Mouse (Mus musculus): ENCODE data around the gene Bpifb4. TPM values are rescaled to one million over a fixed set of nuclear protein-coding genes. Genes with fewer than 3 reads are reported as not detected.

The Bpifb4 gene
- polyA plus RNA-seq, 1 experiment from 2014 or later: 0.18 TPM

DNA sequence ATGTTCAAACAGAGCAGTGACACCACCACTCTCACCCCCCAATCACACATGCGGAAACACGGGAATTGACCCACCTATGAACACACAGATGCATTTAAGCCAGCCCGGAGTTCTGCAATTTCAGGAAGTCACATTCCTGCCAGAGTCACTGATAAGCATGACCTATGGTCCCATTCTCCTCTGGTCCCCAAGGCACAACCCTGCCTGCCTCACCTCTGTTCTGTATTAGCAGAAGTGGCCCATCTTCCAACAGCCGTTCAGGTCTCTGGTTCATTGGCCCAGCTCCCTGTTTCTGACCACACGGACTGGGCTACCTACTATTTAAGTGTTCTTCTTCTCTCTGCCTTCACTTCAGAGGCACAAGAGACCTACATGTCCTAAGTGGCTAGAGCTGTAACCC is 36.6 kb downstream of the Bpifb4 start, which contains the start of gene Bpifa6:
Gene Bpifa6 (plus strand): TSS at position 364 of the 400 bp plus-strand sequence.
- Histone ChIP-seq H3K9me3 (ENCODE audit: control insufficient read depth, low read length) (no peaks in the 10 kb centered on the region), H3K27ac (ENCODE audit: low read depth, low read length) (no peak within 1 kb of the TSS), H3K4me2 (no peak within 1 kb of the TSS), H3K4me3 (ENCODE audit: low read depth, low read length) (no peak within 1 kb of the TSS), H3K9ac (ENCODE audit: low read length) (no peak within 1 kb of the TSS), H3K36me3 (ENCODE audit: control insufficient read depth, insufficient read depth, low read length) (no peaks in the 10 kb centered on the region), H3K27me3 (ENCODE audit: control insufficient read depth, insufficient read depth, low read length) (no peaks in the 10 kb centered on the region), H3K4me1 (ENCODE audit: control insufficient read depth, insufficient read depth, low read length) (no peaks in the 10 kb centered on the region)
- ATAC-seq (ENCODE audit: low FRiP score): no peak
- WGBS: 95% methylated on average over 5 of the region's 5 CpGs
- DNase-seq (ENCODE audit: low spot score, missing footprints): no peak

DNA sequence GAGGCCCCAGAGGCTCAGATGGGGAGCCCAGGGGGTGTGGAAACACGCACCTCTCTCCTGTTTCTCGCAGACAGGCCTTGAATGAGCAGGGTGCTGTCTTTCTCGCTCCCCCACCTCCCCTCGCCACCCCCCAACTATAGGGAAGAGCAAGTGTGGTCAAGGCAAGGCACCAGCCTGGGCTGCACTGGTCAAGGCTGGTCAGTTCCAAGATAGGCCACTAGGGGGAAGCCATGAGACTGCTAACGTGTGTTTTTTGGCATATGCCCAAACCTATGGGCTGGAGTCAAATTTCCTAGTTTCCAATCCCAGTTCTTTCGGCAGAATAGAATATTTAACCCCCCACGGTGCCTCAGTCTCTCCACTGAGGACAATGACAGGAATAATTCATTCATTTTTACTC is 57.8 kb downstream of the Bpifb4 start:
- no peak overlapping the region for H3K4me3 ChIP-seq (ENCODE audit: low read depth, low read length)
- no peaks in the 10 kb centered on the region for H3K27me3 ChIP-seq (ENCODE audit: control insufficient read depth, insufficient read depth, low read length)
- ATAC-seq (ENCODE audit: low FRiP score): peak; percentile 50; the same call in 1 of the 2 replicates
- H3K36me3 ChIP-seq (ENCODE audit: control insufficient read depth, insufficient read depth, low read length): no peaks in the 10 kb centered on the region
- WGBS: 11% methylated on average over 7 of the region's 7 CpGs
- H3K27ac ChIP-seq (ENCODE audit: low read depth, low read length): no peak overlapping the region
- H3K4me1 ChIP-seq (ENCODE audit: control insufficient read depth, insufficient read depth, low read length): no peaks in the 10 kb centered on the region
- peak; percentile 98 for DNase-seq (ENCODE audit: low spot score, missing footprints)
- no peaks in the 10 kb centered on the region for H3K9me3 ChIP-seq (ENCODE audit: control insufficient read depth, low read length)
- no peak overlapping the region for H3K9ac ChIP-seq (ENCODE audit: low read length)
- H3K4me2 ChIP-seq: no peak overlapping the region

- Histone ChIP-seq H3K4me2 (no peak overlapping the region), H3K4me3 (ENCODE audit: low read depth, low read length) (no peak overlapping the region), H3K27me3 (ENCODE audit: control insufficient read depth, insufficient read depth, low read length) (no peaks in the 10 kb centered on the region), H3K9ac (ENCODE audit: low read length) (no peak overlapping the region), H3K4me1 (ENCODE audit: control insufficient read depth, insufficient read depth, low read length) (peaks cover 2% of the 10 kb centered on the region; the same call in 1 of the 2 replicates), H3K9me3 (ENCODE audit: control insufficient read depth, low read length) (no peaks in the 10 kb centered on the region), H3K36me3 (ENCODE audit: control insufficient read depth, insufficient read depth, low read length) (no peaks in the 10 kb centered on the region), H3K27ac (ENCODE audit: low read depth, low read length) (no peak overlapping the region)
- WGBS: 87% methylated on average over 3 of the region's 3 CpGs
- DNase-seq (ENCODE audit: low spot score, missing footprints): no peak
- no peak for ATAC-seq (ENCODE audit: low FRiP score)
These were observed 62.5 kb downstream of the Bpifb4 start for GRCm38 (mm10) chr2:154000501-154000900.

GRCm38 (mm10) chr2:154001056-154001455 is 63.0 kb downstream of the Bpifb4 start:
- no peak for ATAC-seq (ENCODE audit: low FRiP score)
- H3K4me3 ChIP-seq (ENCODE audit: low read depth, low read length): no peak overlapping the region
- no peaks in the 10 kb centered on the region for H3K9me3 ChIP-seq (ENCODE audit: control insufficient read depth, low read length)
- H3K27ac ChIP-seq (ENCODE audit: low read depth, low read length): no peak overlapping the region
- no peak overlapping the region for H3K9ac ChIP-seq (ENCODE audit: low read length)
- H3K27me3 ChIP-seq (ENCODE audit: control insufficient read depth, insufficient read depth, low read length): no peaks in the 10 kb centered on the region
- DNase-seq (ENCODE audit: low spot score, missing footprints): no peak
- no peaks in the 10 kb centered on the region for H3K36me3 ChIP-seq (ENCODE audit: control insufficient read depth, insufficient read depth, low read length)
- H3K4me2 ChIP-seq: no peak overlapping the region
- H3K4me1 ChIP-seq (ENCODE audit: control insufficient read depth, insufficient read depth, low read length): peaks cover 2% of the 10 kb centered on the region; the same call in 1 of the 2 replicates

DNA sequence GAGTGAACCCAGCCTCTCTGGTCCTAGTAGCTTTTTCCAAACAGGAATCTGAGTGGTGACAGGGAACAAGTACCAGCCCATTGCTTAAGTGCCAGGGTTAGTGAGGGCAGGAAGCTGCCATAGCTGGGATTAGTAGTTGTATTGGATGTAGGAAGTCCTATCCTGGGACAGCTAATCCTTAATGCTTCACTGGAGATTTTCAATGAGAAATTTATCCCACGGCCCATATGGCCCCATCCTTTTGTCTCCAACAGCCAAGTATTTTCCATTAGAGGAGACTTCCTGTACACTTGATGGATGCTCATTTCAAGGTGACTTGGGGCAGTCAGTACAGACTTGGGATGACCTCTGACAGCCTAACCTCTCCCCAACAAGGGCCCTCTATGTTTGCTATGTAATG is 66.4 kb downstream of the Bpifb4 start:
- no peaks in the 10 kb centered on the region for H3K9me3 ChIP-seq (ENCODE audit: control insufficient read depth, low read length)
- DNase-seq (ENCODE audit: low spot score, missing footprints) (no peak), ATAC-seq (ENCODE audit: low FRiP score) (no peak)
- H3K4me1 ChIP-seq (ENCODE audit: control insufficient read depth, insufficient read depth, low read length): peaks cover 2% of the 10 kb centered on the region; the same call in 1 of the 2 replicates
- no peak overlapping the region for H3K27ac ChIP-seq (ENCODE audit: low read depth, low read length)
- H3K27me3 ChIP-seq (ENCODE audit: control insufficient read depth, insufficient read depth, low read length): no peaks in the 10 kb centered on the region
- H3K4me2 ChIP-seq: no peak overlapping the region
- H3K4me3 ChIP-seq (ENCODE audit: low read depth, low read length): no peak overlapping the region
- WGBS: 34% methylated on average over 1 of the region's 1 CpGs
- no peaks in the 10 kb centered on the region for H3K36me3 ChIP-seq (ENCODE audit: control insufficient read depth, insufficient read depth, low read length)
- H3K9ac ChIP-seq (ENCODE audit: low read length): no peak overlapping the region

DNA sequence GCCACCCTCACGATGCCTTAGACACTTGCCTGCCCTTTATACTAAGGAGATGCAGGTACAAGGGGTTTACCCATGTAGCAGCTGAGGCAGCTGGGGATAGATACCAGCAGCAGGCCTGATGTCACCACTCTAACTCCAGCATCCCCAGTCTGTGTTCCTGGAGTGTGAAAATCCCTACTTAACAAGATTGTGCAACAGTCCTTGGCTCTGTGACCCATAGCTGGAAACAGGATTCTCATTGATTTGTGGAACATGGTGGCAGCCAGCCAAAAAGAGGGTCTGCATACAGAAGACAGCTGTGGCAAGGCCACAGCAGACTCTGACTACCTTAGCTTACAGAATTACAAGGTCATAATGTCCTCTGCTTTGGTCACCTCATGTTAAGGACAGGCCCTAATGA is 67.1 kb downstream of the Bpifb4 start:
- Histone ChIP-seq H3K4me3 (ENCODE audit: low read depth, low read length) (no peak overlapping the region), H3K27me3 (ENCODE audit: control insufficient read depth, insufficient read depth, low read length) (no peaks in the 10 kb centered on the region), H3K27ac (ENCODE audit: low read depth, low read length) (no peak overlapping the region), H3K9me3 (ENCODE audit: control insufficient read depth, low read length) (no peaks in the 10 kb centered on the region), H3K9ac (ENCODE audit: low read length) (no peak overlapping the region), H3K4me2 (no peak overlapping the region), H3K36me3 (ENCODE audit: control insufficient read depth, insufficient read depth, low read length) (no peaks in the 10 kb centered on the region), H3K4me1 (ENCODE audit: control insufficient read depth, insufficient read depth, low read length) (peaks cover 2% of the 10 kb centered on the region; the same call in 1 of the 2 replicates)
- whole genome bisulfite sequencing: 78% methylated on average over 1 of the region's 1 CpGs
- ATAC-seq (ENCODE audit: low FRiP score): no peak
- no peak for DNase-seq (ENCODE audit: low spot score, missing footprints)

- 86% methylated on average over 4 of the region's 4 CpGs for WGBS
- Histone ChIP-seq H3K4me3 (ENCODE audit: low read depth, low read length) (no peak overlapping the region), H3K4me1 (ENCODE audit: control insufficient read depth, insufficient read depth, low read length) (peaks cover 2% of the 10 kb centered on the region; the same call in 1 of the 2 replicates), H3K27me3 (ENCODE audit: control insufficient read depth, insufficient read depth, low read length) (no peaks in the 10 kb centered on the region), H3K4me2 (no peak overlapping the region), H3K36me3 (ENCODE audit: control insufficient read depth, insufficient read depth, low read length) (no peaks in the 10 kb centered on the region), H3K27ac (ENCODE audit: low read depth, low read length) (no peak overlapping the region), H3K9ac (ENCODE audit: low read length) (no peak overlapping the region), H3K9me3 (ENCODE audit: control insufficient read depth, low read length) (no peaks in the 10 kb centered on the region)
- ATAC-seq (ENCODE audit: low FRiP score) (no peak), DNase-seq (ENCODE audit: low spot score, missing footprints) (no peak)
These were observed 67.7 kb downstream of the Bpifb4 start for GRCm38 (mm10) chr2:154005734-154006133.

DNA sequence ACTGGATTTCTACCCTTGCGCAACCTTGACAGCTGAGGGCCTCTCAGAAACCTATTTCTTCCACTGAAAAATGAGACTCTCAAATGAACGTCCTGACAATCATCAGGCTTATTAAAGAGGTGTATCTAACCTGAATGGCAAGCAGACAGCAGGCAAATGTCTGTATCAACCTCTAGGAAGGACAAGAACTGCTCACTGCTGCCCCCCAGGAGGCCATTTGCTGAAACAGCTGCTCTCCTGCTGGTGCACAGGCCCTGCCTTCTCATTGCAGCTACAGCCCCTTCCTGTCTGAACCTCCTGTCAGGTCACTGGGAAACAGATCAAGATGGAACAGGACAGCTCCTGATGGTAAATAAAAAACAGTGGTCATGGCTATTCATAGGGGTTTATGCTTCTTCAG is 68.3 kb downstream of the Bpifb4 start:
- no peak for ATAC-seq (ENCODE audit: low FRiP score)

DNA sequence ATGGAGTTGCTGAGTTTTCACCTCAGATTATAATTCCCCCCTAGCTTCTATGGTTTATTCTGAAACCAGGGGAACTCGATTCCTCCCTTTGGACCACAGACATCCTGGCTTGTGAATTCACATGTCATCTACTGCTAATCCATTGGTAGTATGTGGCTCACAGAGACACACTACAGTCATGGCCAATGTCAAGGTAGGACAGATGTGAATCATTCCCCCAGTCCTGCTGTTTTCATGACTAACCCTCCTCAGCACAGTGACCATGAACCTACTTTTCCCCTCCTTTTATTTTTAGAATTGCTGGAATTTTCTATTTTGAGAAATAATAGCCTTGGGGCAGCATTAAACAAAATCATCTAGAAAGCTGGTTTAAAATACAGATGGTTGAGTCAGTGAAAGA is 69.4 kb downstream of the Bpifb4 start:
- Histone ChIP-seq H3K4me3 (ENCODE audit: low read depth, low read length) (no peak overlapping the region), H3K4me1 (ENCODE audit: control insufficient read depth, insufficient read depth, low read length) (peaks cover 2% of the 10 kb centered on the region; the same call in 1 of the 2 replicates), H3K9me3 (ENCODE audit: control insufficient read depth, low read length) (no peaks in the 10 kb centered on the region), H3K36me3 (ENCODE audit: control insufficient read depth, insufficient read depth, low read length) (no peaks in the 10 kb centered on the region), H3K27me3 (ENCODE audit: control insufficient read depth, insufficient read depth, low read length) (no peaks in the 10 kb centered on the region), H3K27ac (ENCODE audit: low read depth, low read length) (no peak overlapping the region), H3K4me2 (no peak overlapping the region), H3K9ac (ENCODE audit: low read length) (no peak overlapping the region)
- no peak for ATAC-seq (ENCODE audit: low FRiP score)
- DNase-seq (ENCODE audit: low spot score, missing footprints): no peak
- WGBS: 86% methylated on average over 1 of the region's 1 CpGs

More for the DNA sequence above, 68.3 kb downstream of the Bpifb4 start:
- Histone ChIP-seq H3K9me3 (ENCODE audit: control insufficient read depth, low read length) (no peaks in the 10 kb centered on the region), H3K4me3 (ENCODE audit: low read depth, low read length) (no peak overlapping the region), H3K9ac (ENCODE audit: low read length) (no peak overlapping the region), H3K4me1 (ENCODE audit: control insufficient read depth, insufficient read depth, low read length) (peaks cover 2% of the 10 kb centered on the region; the same call in 1 of the 2 replicates), H3K27me3 (ENCODE audit: control insufficient read depth, insufficient read depth, low read length) (no peaks in the 10 kb centered on the region), H3K4me2 (no peak overlapping the region), H3K36me3 (ENCODE audit: control insufficient read depth, insufficient read depth, low read length) (no peaks in the 10 kb centered on the region), H3K27ac (ENCODE audit: low read depth, low read length) (no peak overlapping the region)
- DNase-seq (ENCODE audit: low spot score, missing footprints): no peak
- 83% methylated on average over 2 of the region's 2 CpGs for WGBS
